Mouse (Mus musculus) neural tube, embryonic 13.5 days (tissue): Measurements from ENCODE around the gene AC161166.1. TPM values are rescaled to one million over a fixed set of nuclear protein-coding genes. Genes with fewer than 3 reads are reported as not detected.
"Not testable (repeated sequence)": the region's sequence is repeated elsewhere in the genome, so short reads cannot be mapped to it uniquely, and the experiment has no call there.

Source experiments
- ATAC-seq: fragments of 200-750 bp; cut with Nextera tagmentation; 2 replicates; pipeline ENCODE4 v1.8.0; 2017; ENCODE audit warnings: low read depth, mild to moderate bottlenecking, moderate TSS enrichment, moderate library complexity
- H3K27ac ChIP-seq: fragments of 300-500 bp; sonication (generic); replicated peaks from 2 replicates; pipeline ENCODE4 v1.5.1; 2015; ENCODE audit warnings: moderate library complexity, mild to moderate bottlenecking, inconsistent platforms
- H3K27me3 ChIP-seq: fragments of 300-500 bp; sonication (generic); 2 replicates; pipeline ENCODE4 v1.6.1; 2015; ENCODE audit warnings: mild to moderate bottlenecking, inconsistent platforms
- H3K36me3 ChIP-seq: fragments of 300-500 bp; sonication (generic); 2 replicates; pipeline ENCODE4 v1.6.1; 2015; ENCODE audit warnings: mild to moderate bottlenecking, inconsistent platforms
- H3K4me1 ChIP-seq: fragments of 300-500 bp; sonication (generic); replicated peaks from 2 replicates; pipeline ENCODE4 v1.6.1; 2015; ENCODE audit warnings: inconsistent platforms
- H3K4me2 ChIP-seq: fragments of 300-500 bp; sonication (generic); 2 replicates; pipeline ENCODE4 v1.6.1; 2015; ENCODE audit warnings: inconsistent platforms, mild to moderate bottlenecking, moderate library complexity
- H3K4me3 ChIP-seq: fragments of 300-500 bp; sonication (generic); 2 replicates; pipeline ENCODE4 v1.5.1; 2015; ENCODE audit warnings: mild to moderate bottlenecking, inconsistent platforms
- H3K9ac ChIP-seq: fragments of 300-500 bp; sonication (generic); 2 replicates; pipeline ENCODE4 v1.6.1; 2015; ENCODE audit warnings: moderate library complexity, mild to moderate bottlenecking, inconsistent platforms
- H3K9me3 ChIP-seq: fragments of 300-500 bp; sonication (generic); 2 replicates; pipeline ENCODE4 v1.6.1; 2016; ENCODE audit warnings: inconsistent platforms
- WGBS: fragments of 180-500 bp; shearing (Covaris S2); methylation state at CpG from one replicate; pipeline ENCODE4 v1.1.7; 2015; 5-methylcytosine and 5-hydroxymethylcytosine counted together
- polyA plus RNA-seq: library from polyadenylated mRNA; unstranded; fragments of >200 nt; fragmentation: Nextera tagmentation; extraction: Ambion mirVana; gene quantifications from 2 replicates; pipeline ENCODE4 v1.2.1, GENCODE M21; 2015

AC161166.1 gene
- polyA plus RNA-seq, 1 experiment from 2014 or later, result 1.5 TPM

- H3K4me2 ChIP-seq, result peak overlapping the region; percentile 81
- H3K4me3 ChIP-seq, result no peak overlapping the region
- 17% methylated on average over 4 of the region's 4 CpGs for WGBS
- H3K27me3 ChIP-seq, result no peaks in the 10 kb centered on the region
- ATAC-seq, result no peak
- H3K4me1 ChIP-seq, result peaks cover 56% of the 10 kb centered on the region
- peak overlapping the region; percentile 100 for H3K27ac ChIP-seq
- H3K9ac ChIP-seq, result 0 out of 2 replicates have a peak overlapping the region, but pooled peaks have one; percentile 96
- H3K36me3 ChIP-seq, result peaks cover 38% of the 10 kb centered on the region
- no peaks in the 10 kb centered on the region for H3K9me3 ChIP-seq
Measured at GRCm38 (mm10) chr7:24504868-24505267, 7.4 kb downstream of the AC161166.1 start.

DNA sequence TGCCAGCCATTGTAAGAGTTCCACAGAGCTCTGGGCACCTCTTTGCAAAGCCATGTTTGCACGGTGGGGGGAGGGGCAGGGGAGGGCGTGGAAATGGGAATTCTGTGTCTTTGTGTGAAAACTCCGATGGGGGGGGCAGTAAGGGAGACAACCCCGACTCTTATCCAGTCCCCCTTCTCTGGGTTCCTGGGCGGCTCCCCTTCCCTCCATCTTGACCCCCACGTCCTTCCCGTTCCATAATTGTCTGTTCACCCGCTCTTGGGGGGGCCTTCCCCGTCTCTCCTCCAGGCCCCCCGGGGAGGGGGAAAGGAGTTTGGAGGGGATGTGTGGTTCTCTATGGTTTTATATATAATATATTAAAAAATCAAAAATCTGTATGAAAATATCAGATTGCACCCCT is 8.3 kb downstream of the AC161166.1 start:
- Histone ChIP-seq H3K27ac (0 out of 2 replicates have a peak overlapping the region, but pooled peaks have one; percentile 7), H3K9me3 (no peaks in the 10 kb centered on the region), H3K4me2 (no peak overlapping the region), H3K4me1 (peaks cover 51% of the 10 kb centered on the region), H3K27me3 (0 out of 2 replicates have a peak, but pooled peaks cover 1% of the 10 kb centered on the region), H3K36me3 (peaks cover 47% of the 10 kb centered on the region), H3K9ac (peak overlapping the region; percentile 54), H3K4me3 (no peak overlapping the region)
- WGBS, result 21% methylated on average over 10 of the region's 10 CpGs
- no peak for ATAC-seq

DNA sequence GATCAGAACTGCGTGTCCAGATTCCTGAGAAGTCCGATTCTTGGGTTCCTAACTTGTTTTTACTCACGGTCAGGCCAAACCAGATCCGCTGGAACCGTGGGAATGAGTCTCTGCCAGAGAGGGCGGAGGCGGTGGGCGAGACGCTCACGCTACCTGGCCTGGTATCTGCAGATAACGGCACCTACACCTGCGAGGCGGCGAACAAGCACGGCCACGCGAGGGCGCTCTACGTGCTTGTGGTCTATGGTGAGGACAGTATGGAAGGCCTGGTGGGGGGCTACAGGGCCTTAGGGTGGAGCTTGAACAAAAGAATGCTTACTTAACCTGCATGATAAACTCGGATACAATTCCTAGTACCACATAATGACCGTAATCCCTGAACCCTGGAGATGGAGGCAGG is 10.8 kb downstream of the AC161166.1 start:
- no peak for ATAC-seq
- Histone ChIP-seq H3K36me3 (peaks cover 57% of the 10 kb centered on the region), H3K9ac (no peak overlapping the region), H3K9me3 (no peaks in the 10 kb centered on the region), H3K4me1 (peaks cover 40% of the 10 kb centered on the region), H3K27ac (no peak overlapping the region), H3K4me3 (no peak overlapping the region), H3K27me3 (peaks cover 10% of the 10 kb centered on the region; the same call in 1 of the 2 replicates), H3K4me2 (no peak overlapping the region)
- 59% methylated on average over 21 of the region's 21 CpGs for WGBS

DNA sequence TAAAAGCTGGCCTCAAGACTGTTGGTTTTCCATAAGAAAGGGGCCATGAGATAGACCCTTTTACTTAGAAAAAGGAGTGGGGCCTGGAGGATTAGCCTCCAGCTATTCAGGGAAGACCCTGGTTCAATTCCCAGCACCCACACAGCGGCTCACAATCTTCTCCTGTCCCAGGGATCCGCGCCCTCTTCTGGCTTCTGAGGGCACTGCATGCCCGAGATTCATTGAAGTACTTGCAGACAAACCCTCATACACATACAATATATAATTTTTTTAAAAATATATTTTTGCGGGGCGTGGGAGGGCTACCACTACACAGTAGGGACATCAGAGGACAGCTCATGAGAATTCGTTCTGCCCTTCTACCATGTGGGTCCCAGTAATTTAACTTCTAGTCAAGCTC is 11.3 kb downstream of the AC161166.1 start:
- no peak overlapping the region for H3K9ac ChIP-seq
- WGBS, result 35% methylated on average over 7 of the region's 7 CpGs
- no peak for ATAC-seq
- no peaks in the 10 kb centered on the region for H3K9me3 ChIP-seq
- peaks cover 57% of the 10 kb centered on the region for H3K36me3 ChIP-seq
- H3K4me2 ChIP-seq, result no peak overlapping the region
- no peak overlapping the region for H3K27ac ChIP-seq
- peaks cover 10% of the 10 kb centered on the region; the same call in 1 of the 2 replicates for H3K27me3 ChIP-seq
- no peak overlapping the region for H3K4me3 ChIP-seq
- H3K4me1 ChIP-seq, result peaks cover 35% of the 10 kb centered on the region

GRCm38 (mm10) chr7:24499856-24500577 is 12.2 kb downstream of the AC161166.1 start:
- Histone ChIP-seq H3K27ac (no peak overlapping the region), H3K36me3 (peaks cover 58% of the 10 kb centered on the region), H3K4me3 (0 out of 2 replicates have a peak overlapping the region, but pooled peaks have one; percentile 9), H3K4me2 (peak overlapping the region; percentile 35), H3K9ac (0 out of 2 replicates have a peak overlapping the region, but pooled peaks have one; percentile 19), H3K9me3 (no peaks in the 10 kb centered on the region), H3K27me3 (peaks cover 10% of the 10 kb centered on the region; the same call in 1 of the 2 replicates), H3K4me1 (peaks cover 26% of the 10 kb centered on the region)
- 20% methylated on average over 43 of the region's 43 CpGs for WGBS
- ATAC-seq, result no peak

- peaks cover 25% of the 10 kb centered on the region for H3K36me3 ChIP-seq
- 86% methylated on average over 8 of the region's 8 CpGs for WGBS
- H3K9me3 ChIP-seq, result no peaks in the 10 kb centered on the region
- H3K9ac ChIP-seq, result no peak overlapping the region
- H3K4me2 ChIP-seq, result no peak overlapping the region
- no peak overlapping the region for H3K27ac ChIP-seq
- H3K4me3 ChIP-seq, result no peak overlapping the region
- H3K27me3 ChIP-seq, result no peaks in the 10 kb centered on the region
- H3K4me1 ChIP-seq, result peaks cover 51% of the 10 kb centered on the region
- no peak for ATAC-seq
Measured at GRCm38 (mm10) chr7:24488303-24488702, 24.0 kb downstream of the AC161166.1 start.

DNA sequence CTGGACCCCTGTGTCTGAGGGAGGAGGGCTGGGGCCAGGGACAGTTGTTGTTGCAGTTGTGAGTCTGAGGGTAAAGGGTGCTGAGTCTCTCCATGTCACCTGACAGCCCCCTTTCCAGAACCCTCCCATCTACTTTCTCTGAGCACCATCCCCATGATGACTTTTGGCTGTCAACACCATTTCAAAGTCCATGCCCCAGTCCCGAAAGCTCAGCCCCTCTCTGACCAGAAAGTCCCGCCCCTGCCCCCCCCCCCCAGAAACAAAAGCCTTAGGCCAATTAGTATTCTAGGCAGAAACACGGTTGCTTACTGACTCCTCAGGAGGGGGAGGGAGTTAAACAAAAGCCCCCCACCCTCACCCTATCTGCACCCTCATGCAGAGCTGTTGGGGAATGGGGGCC is 24.9 kb downstream of the AC161166.1 start:
- Histone ChIP-seq H3K4me1 (peaks cover 58% of the 10 kb centered on the region), H3K27me3 (no peaks in the 10 kb centered on the region), H3K9me3 (no peaks in the 10 kb centered on the region), H3K36me3 (peaks cover 23% of the 10 kb centered on the region), H3K27ac (peak overlapping the region; percentile 81), H3K4me2 (peak overlapping the region; percentile 86), H3K4me3 (peak overlapping the region; percentile 29; the same call in 1 of the 2 replicates), H3K9ac (peak overlapping the region; percentile 71)
- 31% methylated on average over 3 of the region's 3 CpGs for WGBS
- ATAC-seq, result peak; percentile 9; the same call in 1 of the 2 replicates

DNA sequence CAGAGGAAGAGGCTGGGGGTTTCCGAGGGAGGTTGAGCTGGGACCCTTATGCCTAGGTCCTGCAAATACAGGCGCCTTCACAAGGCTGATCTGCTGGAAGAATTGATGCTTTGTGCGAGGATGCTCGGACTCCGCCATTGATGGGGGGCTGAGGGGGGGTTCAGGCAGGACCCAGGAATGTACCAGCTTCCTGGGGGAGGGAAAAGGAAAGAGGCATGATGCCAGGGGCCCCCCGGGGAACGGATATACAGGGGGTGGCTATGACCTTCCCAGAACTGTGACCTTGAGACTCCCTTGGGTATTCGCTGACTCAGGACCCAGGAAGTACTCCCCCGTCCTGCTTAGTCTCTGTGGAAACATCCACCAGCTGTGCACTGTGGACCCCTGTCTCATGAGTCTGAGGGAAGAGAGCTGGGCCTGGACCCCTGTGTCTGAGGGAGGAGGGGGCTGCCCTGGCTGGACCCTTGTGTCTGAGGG is 25.6 kb downstream of the AC161166.1 start:
- 0 out of 2 replicates have a peak, but pooled peaks cover 16% of the 10 kb centered on the region for H3K36me3 ChIP-seq
- H3K27ac ChIP-seq, result peak overlapping the region; percentile 81
- peaks cover 58% of the 10 kb centered on the region for H3K4me1 ChIP-seq
- no peaks in the 10 kb centered on the region for H3K9me3 ChIP-seq
- WGBS, result 33% methylated on average over 9 of the region's 9 CpGs
- peak overlapping the region; percentile 71 for H3K9ac ChIP-seq
- peak; percentile 45 for ATAC-seq
- peak overlapping the region; percentile 86 for H3K4me2 ChIP-seq
- no peaks in the 10 kb centered on the region for H3K27me3 ChIP-seq
- H3K4me3 ChIP-seq, result peak overlapping the region; percentile 29

- peak overlapping the region; percentile 81 for H3K27ac ChIP-seq
- ATAC-seq, result no peak
- WGBS, result 77% methylated on average over 9 of the region's 9 CpGs
Measured at GRCm38 (mm10) chr7:24485481-24485880, 26.8 kb downstream of the AC161166.1 start.

GRCm38 (mm10) chr7:24483291-24483690 is 29.0 kb downstream of the AC161166.1 start:
- not testable (repeated sequence) for H3K36me3 ChIP-seq, H3K9me3 ChIP-seq, H3K27me3 ChIP-seq, ATAC-seq
- 49% methylated on average over 6 of the region's 6 CpGs for WGBS
- Histone ChIP-seq H3K4me3 (peak overlapping the region; percentile 76), H3K27ac (peak overlapping the region; percentile 86; the same call in 1 of the 2 replicates), H3K4me1 (peaks cover 77% of the 10 kb centered on the region), H3K4me2 (peak overlapping the region; percentile 86), H3K9ac (peak overlapping the region; percentile 96)

More at GRCm38 (mm10) chr7:24485481-24485880, 26.8 kb downstream of the AC161166.1 start:
- no peaks in the 10 kb centered on the region for H3K9me3 ChIP-seq
- H3K27me3 ChIP-seq, result no peaks in the 10 kb centered on the region
- H3K9ac ChIP-seq, result peak overlapping the region; percentile 71
- peak overlapping the region; percentile 29 for H3K4me3 ChIP-seq
- 0 out of 2 replicates have a peak, but pooled peaks cover 11% of the 10 kb centered on the region for H3K36me3 ChIP-seq
- H3K4me2 ChIP-seq, result peak overlapping the region; percentile 86
- peaks cover 66% of the 10 kb centered on the region for H3K4me1 ChIP-seq

DNA sequence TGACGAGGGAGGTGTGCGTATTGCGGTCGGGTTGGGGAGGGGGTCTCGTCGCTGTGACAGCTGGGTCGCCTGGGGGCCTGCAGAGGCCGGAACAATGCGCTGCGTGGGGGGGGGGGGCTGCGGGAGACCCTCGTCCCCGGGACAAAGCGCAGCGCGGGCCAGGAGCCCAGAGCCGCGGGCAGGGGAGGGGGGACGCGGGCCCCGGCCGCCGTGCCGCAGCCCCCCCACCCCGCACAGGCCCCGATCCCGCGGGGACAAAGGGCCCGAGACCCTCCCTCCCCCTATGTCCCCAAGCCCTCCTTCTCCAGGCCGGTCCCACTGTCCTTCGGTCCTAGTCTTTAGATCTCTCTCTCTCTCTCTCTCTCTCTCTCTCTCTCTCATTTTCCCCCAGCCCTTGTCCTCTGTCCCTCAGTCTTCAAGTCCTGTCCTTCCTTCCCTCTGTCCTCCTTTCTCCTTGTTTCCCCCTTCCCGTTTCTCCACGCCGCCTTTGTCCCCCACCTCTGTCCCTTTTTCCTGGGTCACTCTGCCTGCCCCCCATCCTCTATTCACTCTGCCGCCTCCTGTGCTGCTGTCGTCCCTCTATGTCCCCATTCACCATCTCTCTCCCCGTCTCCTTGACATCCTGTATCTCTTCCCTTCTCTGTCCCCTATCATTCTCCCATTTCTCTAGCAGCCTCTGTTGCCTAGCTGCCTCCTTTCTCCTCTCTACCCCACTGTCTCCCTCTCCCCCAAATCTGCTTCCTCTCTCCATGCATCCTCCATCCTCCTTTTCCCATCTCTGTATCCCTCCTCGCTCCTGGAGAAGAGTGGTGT is 29.8 kb downstream of the AC161166.1 start:
- Histone ChIP-seq H3K4me3 (peak overlapping the region; percentile 76), H3K4me2 (peak overlapping the region; percentile 86), H3K4me1 (peaks cover 70% of the 10 kb centered on the region), H3K36me3 (no peaks in the 10 kb centered on the region), H3K9me3 (no peaks in the 10 kb centered on the region), H3K9ac (peak overlapping the region; percentile 96), H3K27ac (peak overlapping the region; percentile 86), H3K27me3 (no peaks in the 10 kb centered on the region)
- 2% methylated on average over 16 of the region's 38 CpGs for WGBS
- ATAC-seq, result peak; percentile 37
